Mouse (Mus musculus) embryonic facial prominence, embryonic 10.5 days (tissue): Measurements from ENCODE around the gene Ralgapa2. TPM values are rescaled to one million over a fixed set of nuclear protein-coding genes. Genes with fewer than 3 reads are reported as not detected.

Experiments
- DNase-seq: peaks from one replicate; pipeline ENCODE4 v3.0.0-alpha.2; 2017; ENCODE audit warnings: low spot score
- H3K27ac ChIP-seq: fragments of 300-500 bp; sonication (generic); replicated peaks from 2 replicates; pipeline ENCODE4 v1.5.1; 2016; ENCODE audit warnings: mild to moderate bottlenecking
- H3K27me3 ChIP-seq: fragments of 300-500 bp; sonication (generic); replicated peaks from 2 replicates; pipeline ENCODE4 v1.6.1; 2016; ENCODE audit warnings: low read depth, mild to moderate bottlenecking; ENCODE audit not compliant: poor library complexity, severe bottlenecking
- H3K36me3 ChIP-seq: fragments of 300-500 bp; sonication (generic); replicated peaks from 2 replicates; pipeline ENCODE4 v1.6.1; 2016; ENCODE audit warnings: mild to moderate bottlenecking, moderate library complexity
- H3K4me1 ChIP-seq: fragments of 300-500 bp; sonication (generic); 2 replicates; pipeline ENCODE4 v1.6.1; 2016
- H3K4me3 ChIP-seq: fragments of 300-500 bp; sonication (generic); 2 replicates; pipeline ENCODE4 v1.5.1; 2016; ENCODE audit warnings: mild to moderate bottlenecking, moderate library complexity
- H3K9me3 ChIP-seq: fragments of 300-500 bp; sonication (generic); 2 replicates; pipeline ENCODE4 v1.6.1; 2016; ENCODE audit warnings: mild to moderate bottlenecking
- WGBS: fragments of 180-500 bp; shearing (Covaris S2); methylation state at CpG from one replicate; pipeline ENCODE4 v1.1.7; 2016; 5-methylcytosine and 5-hydroxymethylcytosine counted together
- polyA plus RNA-seq: library from polyadenylated mRNA; unstranded; fragments of >200 nt; fragmentation: Nextera tagmentation; extraction: Ambion mirVana; gene quantifications from 2 replicates; pipeline ENCODE4 v1.2.1, GENCODE M21; 2016

Ralgapa2 gene
- polyA plus RNA-seq, 1 experiment from 2014 or later, result 8.9 TPM

- peak; percentile 72 for DNase-seq
- Histone ChIP-seq H3K4me3 (peak overlapping the region; percentile 52), H3K4me1 (peaks cover 65% of the 10 kb centered on the region), H3K36me3 (no peaks in the 10 kb centered on the region), H3K9me3 (no peaks in the 10 kb centered on the region), H3K27ac (peak overlapping the region; percentile 72), H3K27me3 (peaks cover 92% of the 10 kb centered on the region)
- WGBS, result under 1% methylated on average over 40 of the region's 40 CpGs
Observed at GRCm38 (mm10) chr2:146218161-146218691, 293.9 kb downstream of the Ralgapa2 start.

GRCm38 (mm10) chr2:146217227-146217980 lies 294.7 kb downstream of the Ralgapa2 start:
- under 1% methylated on average over 16 of the region's 16 CpGs for WGBS
- Histone ChIP-seq H3K36me3 (no peaks in the 10 kb centered on the region), H3K27me3 (peaks cover 92% of the 10 kb centered on the region), H3K9me3 (no peaks in the 10 kb centered on the region), H3K4me1 (peaks cover 56% of the 10 kb centered on the region), H3K4me3 (peak overlapping the region; percentile 52), H3K27ac (peak overlapping the region; percentile 72)
- peak; percentile 58 for DNase-seq

GRCm38 (mm10) chr2:146216111-146217064 lies 295.8 kb downstream of the Ralgapa2 start:
- H3K27ac ChIP-seq, result no peak overlapping the region
- H3K4me3 ChIP-seq, result no peak overlapping the region
- H3K4me1 ChIP-seq, result peaks cover 47% of the 10 kb centered on the region
- H3K9me3 ChIP-seq, result no peaks in the 10 kb centered on the region
- DNase-seq, result no peak
- WGBS, result 16% methylated on average over 14 of the region's 14 CpGs
- peaks cover 85% of the 10 kb centered on the region for H3K27me3 ChIP-seq
- H3K36me3 ChIP-seq, result no peaks in the 10 kb centered on the region

GRCm38 (mm10) chr2:146214715-146215114 lies 297.4 kb downstream of the Ralgapa2 start:
- Histone ChIP-seq H3K27ac (no peak overlapping the region), H3K27me3 (peaks cover 69% of the 10 kb centered on the region), H3K4me3 (no peak overlapping the region), H3K4me1 (peaks cover 36% of the 10 kb centered on the region), H3K36me3 (no peaks in the 10 kb centered on the region), H3K9me3 (no peaks in the 10 kb centered on the region)
- peak; percentile 66 for DNase-seq
- WGBS, result 5% methylated on average over 9 of the region's 9 CpGs

- Histone ChIP-seq H3K27me3 (peaks cover 34% of the 10 kb centered on the region), H3K4me1 (peaks cover 6% of the 10 kb centered on the region), H3K27ac (no peak overlapping the region), H3K36me3 (no peaks in the 10 kb centered on the region), H3K9me3 (no peaks in the 10 kb centered on the region), H3K4me3 (no peak overlapping the region)
- DNase-seq, result no peak
- 70% methylated on average over 4 of the region's 4 CpGs for whole genome bisulfite sequencing
Observed at GRCm38 (mm10) chr2:146210968-146211367, 301.2 kb downstream of the Ralgapa2 start.

- Histone ChIP-seq H3K27ac (no peak overlapping the region), H3K36me3 (no peaks in the 10 kb centered on the region), H3K4me1 (0 out of 2 replicates have a peak, but pooled peaks cover 5% of the 10 kb centered on the region), H3K4me3 (no peak overlapping the region), H3K27me3 (no peaks in the 10 kb centered on the region), H3K9me3 (no peaks in the 10 kb centered on the region)
- DNase-seq, result no peak
- 83% methylated on average over 7 of the region's 7 CpGs for WGBS
Observed at GRCm38 (mm10) chr2:146197947-146198346, 314.2 kb downstream of the Ralgapa2 start.

GRCm38 (mm10) chr2:146196126-146196525 lies 316.0 kb downstream of the Ralgapa2 start:
- Histone ChIP-seq H3K27ac (no peak overlapping the region), H3K27me3 (no peaks in the 10 kb centered on the region), H3K4me1 (0 out of 2 replicates have a peak, but pooled peaks cover 5% of the 10 kb centered on the region), H3K36me3 (no peaks in the 10 kb centered on the region), H3K9me3 (no peaks in the 10 kb centered on the region), H3K4me3 (no peak overlapping the region)
- 95% methylated on average over 11 of the region's 11 CpGs for WGBS
- no peak for DNase-seq
